Mouse (Mus musculus): ENCODE measurements around the gene Zfp653.
A peak's percentile ranks its signal among the peaks of the same experiment; 100 is the strongest.

Zfp653 gene

GRCm38 (mm10) chr9:22017208-22017825, 53.9 kb downstream of the Zfp653 start:
- peak; percentile 60 to 63 for DNase-seq

GRCm38 (mm10) chr9:22016245-22016644, 54.9 kb downstream of the Zfp653 start:
- no peak for DNase-seq

DNA sequence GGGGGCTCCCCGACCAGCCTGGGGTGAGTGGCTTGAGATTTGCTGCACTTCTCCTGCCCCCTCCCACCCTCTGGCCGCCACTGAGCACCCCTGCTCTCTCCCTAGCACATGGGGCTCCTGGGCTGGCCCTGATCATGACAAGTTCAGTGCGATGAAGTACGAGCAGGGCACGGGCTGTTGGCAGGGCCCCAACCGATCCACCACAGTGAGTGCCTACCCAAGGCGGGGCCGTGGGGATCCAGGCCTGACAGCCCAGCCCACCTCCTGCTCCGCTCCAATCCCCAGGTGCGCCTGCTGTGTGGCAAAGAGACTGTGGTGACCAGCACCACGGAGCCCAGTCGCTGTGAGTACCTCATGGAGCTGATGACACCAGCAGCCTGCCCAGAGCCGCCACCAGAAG, 58.4 kb downstream of the Zfp653 start:
- no peak for DNase-seq

- DNase-seq, result no peak
Measured at GRCm38 (mm10) chr9:22011055-22011454, 60.1 kb downstream of the Zfp653 start.

Data from cerebellum, postnatal 36 days (tissue).